Mouse (Mus musculus): ENCODE results near the gene Ccdc74a. TPM values are rescaled to one million over a fixed set of nuclear protein-coding genes. Genes with fewer than 3 reads are reported as not detected.
A peak's percentile ranks its signal among the peaks of the same experiment; 100 is the strongest.

The Ccdc74a gene
- polyA plus RNA-seq, 1 experiment from 2014 or later = 4.5 TPM

DNA sequence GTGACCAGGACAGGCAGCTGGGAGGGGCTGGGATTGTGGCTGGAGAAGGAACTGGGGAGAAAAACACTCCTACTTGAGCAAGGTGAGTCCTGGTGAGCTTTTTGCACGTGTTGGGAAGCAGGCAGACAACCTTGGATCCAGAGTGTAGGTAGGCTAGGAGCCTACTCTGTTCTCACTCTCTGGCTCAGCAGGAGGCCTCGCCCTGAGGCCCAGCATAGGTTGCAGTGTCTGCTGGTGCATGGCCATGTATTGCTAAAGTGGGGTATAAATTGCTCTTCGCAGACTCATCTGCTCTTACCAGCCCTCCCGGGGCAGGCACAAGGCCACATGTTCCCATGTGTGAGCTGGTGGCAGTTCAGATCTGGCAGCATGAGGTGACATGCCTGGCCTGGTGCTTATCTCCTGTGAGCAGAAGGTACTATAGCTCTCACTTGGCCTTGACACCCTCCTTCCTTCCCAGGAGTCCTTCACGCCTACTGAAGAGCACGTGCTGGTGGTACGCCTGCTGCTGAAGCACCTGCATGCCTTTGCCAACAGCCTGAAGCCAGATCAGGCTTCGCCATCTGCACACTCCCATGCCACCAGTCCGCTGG lies 8.1 kb upstream of the Ccdc74a start:
- no peaks in the 10 kb centered on the region for H3K27me3 ChIP-seq (replicated peaks; ENCODE audit: control insufficient read depth, insufficient read depth, low read length)
- H3K27ac ChIP-seq (ENCODE audit: low read depth, low read length) = peak overlapping the region; percentile 97
- H3K9me3 ChIP-seq (ENCODE audit: control insufficient read depth, low read length) = no peaks in the 10 kb centered on the region
- peaks cover 27% of the 10 kb centered on the region for H3K4me1 ChIP-seq (replicated peaks; ENCODE audit: control insufficient read depth, insufficient read depth, low read length)
- peak overlapping the region; percentile 47 for H3K9ac ChIP-seq (ENCODE audit: low read depth, low read length)
- no peak for DNase-seq (ENCODE audit: low spot score)
- no peak overlapping the region for H3K4me3 ChIP-seq (ENCODE audit: low read depth, low read length)
- H3K36me3 ChIP-seq (ENCODE audit: control insufficient read depth, insufficient read depth, low read length) = peaks cover 55% of the 10 kb centered on the region
- peak; percentile 97 for ATAC-seq (replicated peaks; ENCODE audit: low FRiP score)
- WGBS = 63% methylated on average over 9 of the region's 9 CpGs
- peak overlapping the region; percentile 5; the same call in 1 of the 2 replicates for H3K4me2 ChIP-seq

DNA sequence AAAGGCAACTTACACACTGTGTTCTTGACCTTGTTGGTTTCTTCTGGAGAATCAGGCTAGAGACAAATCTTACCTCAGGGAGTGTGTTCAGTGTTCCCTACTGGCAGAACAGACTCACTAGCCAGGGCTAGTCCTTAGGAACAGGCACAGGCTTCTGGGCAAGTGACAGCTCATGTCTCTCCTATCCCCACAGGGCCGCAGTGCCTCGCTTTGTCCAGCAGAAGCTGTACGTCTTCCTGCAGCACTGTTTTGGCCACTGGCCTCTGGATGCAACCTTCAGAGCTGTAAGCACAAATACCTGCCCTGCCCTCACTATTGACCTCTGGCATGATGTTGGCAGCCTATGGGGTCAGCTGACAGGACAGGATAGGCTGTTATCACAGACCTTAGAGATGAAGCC lies 7.2 kb upstream of the Ccdc74a start:
- 100% methylated on average over 3 of the region's 3 CpGs for WGBS
- H3K27ac ChIP-seq (ENCODE audit: low read depth, low read length) = no peak overlapping the region
- no peaks in the 10 kb centered on the region for H3K27me3 ChIP-seq (replicated peaks; ENCODE audit: control insufficient read depth, insufficient read depth, low read length)
- H3K4me2 ChIP-seq = no peak overlapping the region
- no peak overlapping the region for H3K9ac ChIP-seq (ENCODE audit: low read depth, low read length)
- H3K36me3 ChIP-seq (ENCODE audit: control insufficient read depth, insufficient read depth, low read length) = peaks cover 51% of the 10 kb centered on the region
- peaks cover 22% of the 10 kb centered on the region for H3K4me1 ChIP-seq (replicated peaks; ENCODE audit: control insufficient read depth, insufficient read depth, low read length)
- ATAC-seq (replicated peaks; ENCODE audit: low FRiP score) (no peak), DNase-seq (ENCODE audit: low spot score) (no peak)
- no peaks in the 10 kb centered on the region for H3K9me3 ChIP-seq (ENCODE audit: control insufficient read depth, low read length)
- no peak overlapping the region for H3K4me3 ChIP-seq (ENCODE audit: low read depth, low read length)

DNA sequence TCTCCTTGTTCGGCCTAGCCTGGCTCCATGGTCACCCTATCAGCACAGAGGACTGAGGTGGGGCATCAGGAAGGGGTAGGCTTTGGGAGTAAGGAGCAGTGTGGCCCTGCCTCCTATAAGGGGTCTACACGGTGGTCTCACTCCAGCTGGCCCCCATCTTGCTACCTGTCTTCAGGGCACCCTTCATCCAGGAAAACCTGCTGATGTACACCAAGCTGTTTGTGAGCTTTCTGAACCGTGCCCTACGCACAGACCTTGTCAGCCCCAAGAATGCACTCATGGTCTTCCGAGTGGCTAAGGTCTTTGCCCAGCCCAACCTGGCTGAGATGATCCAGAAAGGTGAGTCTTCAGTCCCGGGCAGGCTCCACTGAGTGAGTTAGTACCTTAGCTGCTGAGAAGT lies 6.3 kb upstream of the Ccdc74a start:
- Histone ChIP-seq H3K27ac (ENCODE audit: low read depth, low read length) (no peak overlapping the region), H3K4me3 (ENCODE audit: low read depth, low read length) (no peak overlapping the region), H3K27me3 (replicated peaks; ENCODE audit: control insufficient read depth, insufficient read depth, low read length) (no peaks in the 10 kb centered on the region), H3K9me3 (ENCODE audit: control insufficient read depth, low read length) (no peaks in the 10 kb centered on the region), H3K9ac (ENCODE audit: low read depth, low read length) (no peak overlapping the region), H3K4me2 (no peak overlapping the region), H3K36me3 (ENCODE audit: control insufficient read depth, insufficient read depth, low read length) (peaks cover 48% of the 10 kb centered on the region), H3K4me1 (replicated peaks; ENCODE audit: control insufficient read depth, insufficient read depth, low read length) (peaks cover 22% of the 10 kb centered on the region)
- DNase-seq (ENCODE audit: low spot score) (no peak), ATAC-seq (replicated peaks; ENCODE audit: low FRiP score) (no peak)
- WGBS = 84% methylated on average over 6 of the region's 6 CpGs

GRCm38 (mm10) chr16:17640706-17641105 lies 5.6 kb upstream of the Ccdc74a start:
- Histone ChIP-seq H3K27me3 (replicated peaks; ENCODE audit: control insufficient read depth, insufficient read depth, low read length) (no peaks in the 10 kb centered on the region), H3K4me2 (no peak overlapping the region), H3K4me3 (ENCODE audit: low read depth, low read length) (no peak overlapping the region), H3K4me1 (replicated peaks; ENCODE audit: control insufficient read depth, insufficient read depth, low read length) (peaks cover 22% of the 10 kb centered on the region), H3K36me3 (ENCODE audit: control insufficient read depth, insufficient read depth, low read length) (peaks cover 46% of the 10 kb centered on the region), H3K9ac (ENCODE audit: low read depth, low read length) (no peak overlapping the region), H3K9me3 (ENCODE audit: control insufficient read depth, low read length) (no peaks in the 10 kb centered on the region), H3K27ac (ENCODE audit: low read depth, low read length) (no peak overlapping the region)
- DNase-seq (ENCODE audit: low spot score) = no peak
- no peak for ATAC-seq (replicated peaks; ENCODE audit: low FRiP score)
- 92% methylated on average over 9 of the region's 9 CpGs for WGBS

GRCm38 (mm10) chr16:17641301-17641700 lies 5.0 kb upstream of the Ccdc74a start:
- Histone ChIP-seq H3K36me3 (ENCODE audit: control insufficient read depth, insufficient read depth, low read length) (peaks cover 46% of the 10 kb centered on the region), H3K27ac (ENCODE audit: low read depth, low read length) (no peak overlapping the region), H3K4me1 (replicated peaks; ENCODE audit: control insufficient read depth, insufficient read depth, low read length) (peaks cover 21% of the 10 kb centered on the region), H3K27me3 (replicated peaks; ENCODE audit: control insufficient read depth, insufficient read depth, low read length) (no peaks in the 10 kb centered on the region), H3K9me3 (ENCODE audit: control insufficient read depth, low read length) (no peaks in the 10 kb centered on the region), H3K9ac (ENCODE audit: low read depth, low read length) (no peak overlapping the region), H3K4me3 (ENCODE audit: low read depth, low read length) (no peak overlapping the region), H3K4me2 (no peak overlapping the region)
- 90% methylated on average over 6 of the region's 6 CpGs for WGBS
- ATAC-seq (replicated peaks; ENCODE audit: low FRiP score) (no peak), DNase-seq (ENCODE audit: low spot score) (no peak)

DNA sequence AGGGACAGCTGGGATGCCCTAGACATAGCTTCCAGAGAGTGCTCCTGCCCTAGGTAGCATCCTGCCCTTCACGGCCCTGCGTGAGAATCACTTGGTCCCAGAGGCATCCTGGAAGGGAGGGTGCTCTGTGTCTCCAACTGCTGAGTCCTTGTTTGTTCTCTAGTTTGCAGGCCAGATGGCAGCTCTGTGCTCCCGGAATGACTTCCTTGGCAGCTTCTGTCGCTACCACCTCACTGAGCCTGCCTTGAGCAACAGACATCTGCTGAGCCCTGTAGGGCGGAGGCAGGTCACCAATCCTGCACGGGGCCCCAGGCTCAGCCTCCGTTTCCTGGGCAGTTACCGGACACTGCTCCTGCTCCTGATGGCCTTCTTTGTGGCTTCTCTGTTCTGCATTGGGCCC lies 4.0 kb upstream of the Ccdc74a start:
- ATAC-seq (replicated peaks; ENCODE audit: low FRiP score) = no peak
- H3K27ac ChIP-seq (ENCODE audit: low read depth, low read length) = no peak overlapping the region
- H3K9ac ChIP-seq (ENCODE audit: low read depth, low read length) = no peak overlapping the region
- no peaks in the 10 kb centered on the region for H3K27me3 ChIP-seq (replicated peaks; ENCODE audit: control insufficient read depth, insufficient read depth, low read length)
- no peaks in the 10 kb centered on the region for H3K9me3 ChIP-seq (ENCODE audit: control insufficient read depth, low read length)
- no peak overlapping the region for H3K4me2 ChIP-seq
- DNase-seq (ENCODE audit: low spot score) = no peak
- peaks cover 20% of the 10 kb centered on the region for H3K4me1 ChIP-seq (replicated peaks; ENCODE audit: control insufficient read depth, insufficient read depth, low read length)
- no peak overlapping the region for H3K4me3 ChIP-seq (ENCODE audit: low read depth, low read length)
- H3K36me3 ChIP-seq (ENCODE audit: control insufficient read depth, insufficient read depth, low read length) = peaks cover 46% of the 10 kb centered on the region
- WGBS = 91% methylated on average over 8 of the region's 8 CpGs

DNA sequence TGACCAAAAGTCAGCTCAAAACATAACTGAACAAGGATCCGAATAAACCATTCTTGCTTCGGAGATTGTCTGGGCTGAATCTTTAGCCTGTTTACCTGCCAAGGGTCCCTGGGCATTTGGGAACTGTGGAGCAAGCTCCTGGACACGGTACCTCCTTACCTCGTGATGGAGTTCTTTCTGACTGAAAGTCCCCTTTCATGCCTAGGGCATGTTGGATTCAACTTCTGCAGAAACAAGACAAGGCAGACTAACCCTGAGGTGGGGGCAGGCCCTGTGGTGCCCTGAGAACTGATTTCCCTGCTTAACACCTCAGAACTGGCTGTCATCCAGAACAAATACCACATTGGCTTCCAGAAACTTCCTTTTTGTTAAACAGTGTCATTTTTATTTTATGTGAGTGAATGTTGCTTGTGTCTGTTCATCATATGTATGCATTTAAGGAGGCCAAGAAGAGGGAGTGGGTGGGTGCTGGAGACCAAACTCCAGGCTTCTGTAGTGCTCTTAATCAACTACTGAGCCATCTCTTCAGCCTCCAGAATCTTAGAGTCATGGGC lies 2.8 kb upstream of the Ccdc74a start:
- H3K4me3 ChIP-seq (ENCODE audit: low read depth, low read length) = no peak overlapping the region
- H3K9me3 ChIP-seq (ENCODE audit: control insufficient read depth, low read length) = no peaks in the 10 kb centered on the region
- no peak overlapping the region for H3K4me2 ChIP-seq
- H3K27ac ChIP-seq (ENCODE audit: low read depth, low read length) = no peak overlapping the region
- 88% methylated on average over 4 of the region's 4 CpGs for WGBS
- DNase-seq (ENCODE audit: low spot score) = no peak
- ATAC-seq (replicated peaks; ENCODE audit: low FRiP score) = no peak
- peaks cover 13% of the 10 kb centered on the region for H3K4me1 ChIP-seq (replicated peaks; ENCODE audit: control insufficient read depth, insufficient read depth, low read length)
- no peaks in the 10 kb centered on the region for H3K27me3 ChIP-seq (replicated peaks; ENCODE audit: control insufficient read depth, insufficient read depth, low read length)
- no peak overlapping the region for H3K9ac ChIP-seq (ENCODE audit: low read depth, low read length)
- H3K36me3 ChIP-seq (ENCODE audit: control insufficient read depth, insufficient read depth, low read length) = peaks cover 40% of the 10 kb centered on the region

DNA sequence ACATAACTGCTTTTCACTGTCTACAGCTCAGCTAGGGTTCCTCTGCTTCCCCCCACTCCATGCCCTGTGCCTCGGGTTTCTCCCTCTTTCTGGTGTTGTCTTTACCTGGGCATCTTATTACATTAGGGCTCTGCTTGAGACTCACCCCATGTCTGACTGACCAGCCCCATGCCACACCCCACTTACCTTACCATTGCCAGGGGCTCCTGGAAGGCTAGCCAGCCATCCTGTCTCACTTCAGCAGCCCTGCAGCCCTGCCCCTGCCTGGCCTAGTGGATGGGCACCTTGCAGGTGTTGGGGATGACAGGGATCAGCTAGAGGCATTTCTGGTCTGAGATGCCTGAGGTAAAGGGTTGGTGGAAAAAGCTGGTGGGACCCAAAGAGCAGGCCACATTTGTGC lies 886 bp downstream of the Ccdc74a start:
- DNase-seq (ENCODE audit: low spot score) (no peak), ATAC-seq (replicated peaks; ENCODE audit: low FRiP score) (no peak)
- WGBS = 53% methylated on average over 1 of the region's 1 CpGs
- Histone ChIP-seq H3K4me1 (replicated peaks; ENCODE audit: control insufficient read depth, insufficient read depth, low read length) (peaks cover 12% of the 10 kb centered on the region), H3K4me3 (ENCODE audit: low read depth, low read length) (0 out of 2 replicates have a peak overlapping the region, but pooled peaks have one; percentile 54), H3K36me3 (ENCODE audit: control insufficient read depth, insufficient read depth, low read length) (peaks cover 23% of the 10 kb centered on the region), H3K27me3 (replicated peaks; ENCODE audit: control insufficient read depth, insufficient read depth, low read length) (no peaks in the 10 kb centered on the region), H3K27ac (ENCODE audit: low read depth, low read length) (no peak overlapping the region), H3K9me3 (ENCODE audit: control insufficient read depth, low read length) (no peaks in the 10 kb centered on the region), H3K9ac (ENCODE audit: low read depth, low read length) (peak overlapping the region; percentile 69), H3K4me2 (peak overlapping the region; percentile 94)

All from liver, embryonic 11.5 days (tissue).